In the genomic region with DNA sequence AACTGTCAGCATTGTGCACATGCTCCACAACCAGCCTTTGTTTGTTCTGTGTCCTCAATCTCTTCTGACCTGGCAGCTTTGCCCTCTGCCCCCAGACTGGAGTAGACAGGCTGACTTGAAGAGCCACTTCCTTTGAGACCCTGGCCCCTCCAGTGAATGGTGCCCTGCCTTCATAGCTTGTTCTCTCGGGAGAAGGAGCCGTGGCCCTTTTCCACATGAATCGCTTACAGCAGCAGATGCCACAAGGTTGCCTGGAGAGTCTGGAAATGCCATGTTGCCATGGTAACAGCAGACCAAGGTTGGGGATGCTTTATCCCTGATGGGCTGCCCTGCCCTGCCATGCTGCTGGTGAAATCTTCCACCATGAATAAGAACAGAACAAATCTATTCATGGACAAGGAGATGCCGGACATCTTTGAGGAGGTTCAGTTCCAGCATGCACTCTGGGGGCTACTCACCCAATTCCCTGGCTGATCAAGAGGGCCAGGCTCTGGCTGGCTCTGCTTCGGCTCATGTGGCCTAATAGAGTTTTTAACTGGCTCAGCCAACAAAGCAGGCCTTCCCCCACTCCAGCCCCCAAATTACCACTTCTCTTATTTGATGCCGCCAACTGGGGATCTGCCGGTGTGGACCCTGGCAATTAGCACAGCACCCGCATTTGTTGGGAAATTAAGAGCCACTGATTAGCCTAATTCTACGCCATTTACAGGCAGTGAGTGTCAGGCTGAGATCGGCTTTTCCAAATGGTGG, we compare ENCODE assay signal across 9 mouse cellular contexts. TPM values are rescaled to one million over a fixed set of nuclear protein-coding genes. Genes with fewer than 3 reads are reported as not detected.
DNase-seq lines count a peak whose midpoint lies in the region; ATAC-seq and TF ChIP-seq lines count a peak whose summit lies in the region.
"Had no signal": no experiment of that assay in that cellular context is flagged by ENCODE, and none has a peak within 500 bp of the region (broad histone marks: within the 10 kb centered on the region; RNA-seq: fewer than 3 reads in every experiment).

No protein-coding gene starts in this region.

- no peaks in the 10 kb centered on the region for H3K36me3 ChIP-seq in hindbrain, embryonic 16.5 days (ENCODE audit: control insufficient read depth, insufficient read depth, low read length)
- no peaks in the 10 kb centered on the region for H3K36me3 ChIP-seq in neural tube, embryonic 14.5 days (ENCODE audit: control insufficient read depth, insufficient read depth, low read length)
- H3K36me3 ChIP-seq in heart, embryonic 12.5 days: no peaks in the 10 kb centered on the region
- H3K36me3 ChIP-seq: heart, embryonic 13.5 days had no signal

- H3K27ac ChIP-seq in cerebellum, adult 2 months (ENCODE audit: insufficient read depth, low read length): peak overlapping the region; percentile 63
- H3K27ac ChIP-seq in hindbrain, embryonic 16.5 days (ENCODE audit: low read depth, low read length): peak overlapping the region; percentile 70
- H3K27ac ChIP-seq in neural tube, embryonic 14.5 days (ENCODE audit: low read depth, low read length): peak overlapping the region; percentile 66
- no peak overlapping the region for H3K27ac ChIP-seq in heart, embryonic 12.5 days (ENCODE audit: poor library complexity, severe bottlenecking)
- H3K27ac ChIP-seq: heart, embryonic 13.5 days had no signal

- WGBS in cerebellum, adult 2 months: 20% methylated on average over 10 of the region's 10 CpGs
- WGBS in hindbrain, embryonic 16.5 days: 12% methylated on average over 10 of the region's 10 CpGs
- WGBS in neural tube, embryonic 14.5 days: 13% methylated on average over 10 of the region's 10 CpGs
- 43% methylated on average over 10 of the region's 10 CpGs for WGBS in heart, embryonic 12.5 days

- TF ChIP-seq CTCF in cerebellum, adult 2 months (IDR thresholded peaks at IDR 0.05; ENCODE audit: borderline replicate concordance, insufficient read depth, low read depth, low read length): no peak

- H3K9ac ChIP-seq in hindbrain, embryonic 16.5 days (ENCODE audit: low read depth, low read length): peak overlapping the region; percentile 18; the same call in 1 of the 2 replicates
- H3K9ac ChIP-seq in neural tube, embryonic 14.5 days (replicated peaks; ENCODE audit: low read depth, low read length): no peak overlapping the region
- no peak overlapping the region for H3K9ac ChIP-seq in heart, embryonic 12.5 days
- H3K9ac ChIP-seq: heart, embryonic 13.5 days had no signal

- ATAC-seq in hindbrain, embryonic 16.5 days: peak; percentile 85
- ATAC-seq in neural tube, embryonic 14.5 days (ENCODE audit: low read depth): peak; percentile 91
- ATAC-seq in heart, embryonic 12.5 days (ENCODE audit: insufficient number of reproducible peaks, low FRiP score): no peak

- H3K4me1 ChIP-seq in cerebellum, adult 2 months (ENCODE audit: control insufficient read depth, insufficient read depth, low read length): peaks cover 51% of the 10 kb centered on the region
- peaks cover 23% of the 10 kb centered on the region for H3K4me1 ChIP-seq in hindbrain, embryonic 16.5 days (ENCODE audit: control insufficient read depth, insufficient read depth, low read depth, low read length)
- peaks cover 20% of the 10 kb centered on the region for H3K4me1 ChIP-seq in neural tube, embryonic 14.5 days (ENCODE audit: control insufficient read depth, insufficient read depth, low read length)
- 0 out of 2 replicates have a peak, but pooled peaks cover under 1% of the 10 kb centered on the region for H3K4me1 ChIP-seq in heart, embryonic 12.5 days (replicated peaks)
- H3K4me1 ChIP-seq: heart, embryonic 13.5 days had no signal

- TF ChIP-seq POLR2A in cerebellum, adult 2 months (IDR thresholded peaks at IDR 0.05; ENCODE audit: borderline replicate concordance, insufficient read depth, low read length): no peak

- DNase-seq in cerebellum, adult 2 months: peak; percentile 80 to 90
- peak; percentile 37 for DNase-seq in embryo, embryonic 9.5 days (ENCODE audit: extremely low spot score)
- no peak for DNase-seq in lung, postnatal 36 days
- no peak for DNase-seq in heart, adult 11 months
- DNase-seq: kidney, postnatal 4 days had no signal

- H3K4me3 ChIP-seq in cerebellum, adult 2 months (replicated peaks; ENCODE audit: insufficient read depth, low read depth, low read length): no peak overlapping the region
- no peak overlapping the region for H3K4me3 ChIP-seq in hindbrain, embryonic 16.5 days (ENCODE audit: low read length)
- no peak overlapping the region for H3K4me3 ChIP-seq in neural tube, embryonic 14.5 days (ENCODE audit: low read depth, low read length)
- H3K4me3 ChIP-seq in heart, embryonic 12.5 days: no peak overlapping the region
- H3K4me3 ChIP-seq: heart, embryonic 13.5 days had no signal

- H3K4me2 ChIP-seq in hindbrain, embryonic 16.5 days (ENCODE audit: low read length): no peak overlapping the region
- no peak overlapping the region for H3K4me2 ChIP-seq in neural tube, embryonic 14.5 days (ENCODE audit: low read depth, low read length)
- H3K4me2 ChIP-seq in heart, embryonic 12.5 days: no peak overlapping the region
- H3K4me2 ChIP-seq: heart, embryonic 13.5 days had no signal

- H3K27me3 ChIP-seq in cerebellum, adult 2 months (ENCODE audit: control insufficient read depth, insufficient read depth, low read length): no peaks in the 10 kb centered on the region
- no peaks in the 10 kb centered on the region for H3K27me3 ChIP-seq in hindbrain, embryonic 16.5 days (replicated peaks; ENCODE audit: control insufficient read depth, insufficient read depth, low read length)
- H3K27me3 ChIP-seq in neural tube, embryonic 14.5 days (ENCODE audit: control insufficient read depth, insufficient read depth, low read length): no peaks in the 10 kb centered on the region
- peaks cover 4% of the 10 kb centered on the region; the same call in 1 of the 2 replicates for H3K27me3 ChIP-seq in heart, embryonic 12.5 days (replicated peaks)

- no peaks in the 10 kb centered on the region for H3K9me3 ChIP-seq in hindbrain, embryonic 16.5 days (ENCODE audit: control insufficient read depth, low read length)
- H3K9me3 ChIP-seq in neural tube, embryonic 14.5 days (ENCODE audit: control insufficient read depth, low read length): no peaks in the 10 kb centered on the region
- no peaks in the 10 kb centered on the region for H3K9me3 ChIP-seq in heart, embryonic 12.5 days (replicated peaks)

RNA-seq across cellular contexts. Expression of gene Kcnc1, which starts 57.8 kb away (rescaled TPM):
- polyA plus RNA-seq in cerebellum, adult 2 months (2012; rRNA removed): 325 and 338 TPM in 2 replicates
- 13.4 and 14.5 TPM in 2 replicates for polyA plus RNA-seq in hindbrain, embryonic 16.5 days (2015; fragmentation: Nextera tagmentation; extraction: Ambion mirVana)
- polyA plus RNA-seq in neural tube, embryonic 14.5 days (2014; fragmentation: Nextera tagmentation; extraction: Ambion mirVana): 16.1 and 20.5 TPM in 2 replicates
- 0.23 TPM in 1 of 2 replicates, not detected in the other for polyA plus RNA-seq in heart, embryonic 12.5 days (2016; fragmentation: Nextera tagmentation; extraction: Ambion mirVana)

Comparison
In these comparisons a context has a peak if more than half of its experiments do, and no peak if none do; other contexts are left out.
1. DNase-seq: peak in cerebellum, adult 2 months (2 of 2) and embryo, embryonic 9.5 days (single experiment); none in lung, postnatal 36 days (single experiment) and heart, adult 11 months (single experiment).
2. RNA of gene Kcnc1, which starts 57.8 kb away (polyA plus RNA-seq): 325 to 338 TPM in cerebellum, adult 2 months; 16.1 to 20.5 TPM in neural tube, embryonic 14.5 days, 13.4 to 14.5 TPM in hindbrain, embryonic 16.5 days and 0.23 TPM in heart, embryonic 12.5 days; every median in the first group is over 10 times any median in the second.